Mouse (Mus musculus) skeletal muscle tissue, postnatal 0 days (tissue): Measurements from ENCODE around the gene Gm6793. TPM values are rescaled to one million over a fixed set of nuclear protein-coding genes. Genes with fewer than 3 reads are reported as not detected.

ENCODE experiments used
- polyA plus RNA-seq: library from polyadenylated mRNA; unstranded; fragments of >200 nt; fragmentation: Nextera tagmentation; extraction: Ambion mirVana; gene quantifications from 2 replicates; pipeline ENCODE4 v1.2.1, GENCODE M21; 2015

Gene Gm6793
- 0.09 and 0.22 TPM in 2 replicates for polyA plus RNA-seq

DNA sequence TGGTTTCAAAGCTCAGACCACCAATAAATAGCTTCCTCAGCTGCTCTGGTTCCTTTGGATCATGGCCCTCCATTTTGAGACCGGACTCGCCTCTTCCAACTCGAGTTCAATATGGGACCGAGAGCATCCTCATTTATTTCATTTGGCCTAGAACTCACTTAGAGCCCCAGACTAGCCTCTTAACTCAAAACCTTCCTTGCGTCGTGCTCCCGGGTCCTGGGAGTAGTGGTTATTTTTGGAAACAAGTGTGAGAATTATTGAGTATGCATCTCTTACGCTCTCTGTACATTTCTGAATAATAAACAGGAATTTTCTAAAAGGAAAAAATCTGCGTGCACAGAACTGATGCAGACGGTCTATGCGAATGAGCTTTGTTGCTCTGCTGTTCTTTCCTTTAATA is at the start of gene Gm6793:
Gene Gm6793 (minus strand): TSS at position 101 of the 400 bp plus-strand sequence.

GRCm38 (mm10) chr8:112010997-112011815 is 3.6 kb downstream of the Gm6793 start, which contains the start of the genes Kars and Terf2ip:
Gene Kars, minus strand, starts transcription at chr8:112011323.
Gene Terf2ip, plus strand, starts transcription at chr8:112011398.

GRCm38 (mm10) chr8:111992013-111992702 is 22.7 kb downstream of the Gm6793 start, which contains the start of gene Adat1:
Gene Adat1, minus strand, starts transcription at chr8:111992302.

Other genes starting within 250 kb of the Gm6793 start
- 83.7 and 108 TPM in 2 replicates for gene Cfdp1, start 160.7 kb downstream of the Gm6793 start, polyA plus RNA-seq
- 2.3 and 2.9 TPM in 2 replicates for gene Tmem170, start 138.3 kb downstream of the Gm6793 start, polyA plus RNA-seq
- gene Chst5, start 104.6 kb downstream of the Gm6793 start, polyA plus RNA-seq = 0.60 and 2.0 TPM in 2 replicates
- 2.2 and 2.3 TPM in 2 replicates for gene Tmem231, start 81.2 kb downstream of the Gm6793 start, polyA plus RNA-seq
- 166 and 174 TPM in 2 replicates for gene Gabarapl2, start 74.3 kb downstream of the Gm6793 start, polyA plus RNA-seq
- gene Adat1, start 22.7 kb downstream of the Gm6793 start, polyA plus RNA-seq = 2.2 and 2.3 TPM in 2 replicates
- gene Kars, start 3.7 kb downstream of the Gm6793 start, polyA plus RNA-seq = 115 and 118 TPM in 2 replicates
- gene Terf2ip, start 3.6 kb downstream of the Gm6793 start, polyA plus RNA-seq = 12.2 and 12.6 TPM in 2 replicates